Mouse (Mus musculus) heart, postnatal 0 days (tissue): Measurements from ENCODE around the gene Rae1. TPM values are rescaled to one million over a fixed set of nuclear protein-coding genes. Genes with fewer than 3 reads are reported as not detected.

Experiments
- ATAC-seq: fragments of 200-750 bp; cut with Nextera tagmentation; 2 replicates; pipeline ENCODE4 v1.8.0; 2017; ENCODE audit warnings: low read depth, moderate number of reproducible peaks, moderate library complexity; ENCODE audit not compliant: insufficient read depth
- DNase-seq: peaks from one replicate; pipeline ENCODE4 v3.0.0-alpha.2; 2016; ENCODE audit warnings: low spot score
- H3K27ac ChIP-seq: fragments of 300-500 bp; sonication (generic); 2 replicates; pipeline ENCODE4 v1.5.1; 2014; ENCODE audit warnings: low read depth, mild to moderate bottlenecking
- H3K27me3 ChIP-seq: fragments of 300-500 bp; sonication (generic); 2 replicates; pipeline ENCODE4 v1.6.1; 2014; ENCODE audit warnings: low read length, mixed read lengths; ENCODE audit not compliant: control insufficient read depth, insufficient read depth
- H3K36me3 ChIP-seq: fragments of 300-500 bp; sonication (generic); replicated peaks from 2 replicates; pipeline ENCODE4 v1.6.1; 2014; ENCODE audit warnings: low read length, mixed read lengths; ENCODE audit not compliant: control insufficient read depth, insufficient read depth
- H3K4me1 ChIP-seq: fragments of 300-500 bp; sonication (generic); 2 replicates; pipeline ENCODE4 v1.6.1; 2014; ENCODE audit warnings: antibody characterized with exemption; ENCODE audit not compliant: control insufficient read depth, insufficient read depth
- H3K4me2 ChIP-seq: fragments of 300-500 bp; sonication (generic); 2 replicates; pipeline ENCODE4 v1.6.1; 2014; ENCODE audit warnings: low read depth, mild to moderate bottlenecking, low read length, moderate library complexity
- H3K4me3 ChIP-seq: fragments of 300-500 bp; sonication (generic); 2 replicates; pipeline ENCODE4 v1.5.1; 2014; ENCODE audit warnings: low read depth, low read length
- H3K9ac ChIP-seq: fragments of 300-500 bp; sonication (generic); replicated peaks from 2 replicates; pipeline ENCODE4 v1.6.1; 2014; ENCODE audit warnings: low read depth, low read length, mixed read lengths
- H3K9me3 ChIP-seq: fragments of 300-500 bp; sonication (generic); replicated peaks from 2 replicates; pipeline ENCODE4 v1.6.1; 2016; ENCODE audit warnings: low read length; ENCODE audit not compliant: control insufficient read depth
- CTCF ChIP-seq: IDR thresholded peaks from 2 replicates; pipeline ENCODE4 v1.5.1; 2016; ENCODE audit warnings: antibody characterized with exemption, control low read depth, low read depth
- EP300 ChIP-seq: IDR thresholded peaks from 2 replicates; pipeline ENCODE4 v1.6.1; 2016; ENCODE audit warnings: antibody characterized with exemption, low read depth
- WGBS: fragments of 180-500 bp; shearing (Covaris S2); extraction: QIAGEN DNeasy Blood & Tissue Kit; methylation state at CpG from one replicate; pipeline ENCODE4 v1.1.7; 2014; 5-methylcytosine and 5-hydroxymethylcytosine counted together
- polyA plus RNA-seq: library from polyadenylated mRNA; unstranded; fragments of >200 nt; fragmentation: Nextera tagmentation; extraction: Ambion mirVana; gene quantifications from 2 replicates; pipeline ENCODE4 v1.2.1, GENCODE M21; 2015
- total RNA-seq: library from RNA; depleted of rRNA; stranded (reverse); fragments of >200 nt; gene quantifications from 2 replicates; pipeline ENCODE4 v1.2.3, GENCODE M21; 2014; ENCODE audit warnings: low replicate concordance; rRNA removed

Gene Rae1
- 80.2 and 83.4 TPM in 2 replicates for total RNA-seq
- 70.5 and 76.7 TPM in 2 replicates for polyA plus RNA-seq

DNA sequence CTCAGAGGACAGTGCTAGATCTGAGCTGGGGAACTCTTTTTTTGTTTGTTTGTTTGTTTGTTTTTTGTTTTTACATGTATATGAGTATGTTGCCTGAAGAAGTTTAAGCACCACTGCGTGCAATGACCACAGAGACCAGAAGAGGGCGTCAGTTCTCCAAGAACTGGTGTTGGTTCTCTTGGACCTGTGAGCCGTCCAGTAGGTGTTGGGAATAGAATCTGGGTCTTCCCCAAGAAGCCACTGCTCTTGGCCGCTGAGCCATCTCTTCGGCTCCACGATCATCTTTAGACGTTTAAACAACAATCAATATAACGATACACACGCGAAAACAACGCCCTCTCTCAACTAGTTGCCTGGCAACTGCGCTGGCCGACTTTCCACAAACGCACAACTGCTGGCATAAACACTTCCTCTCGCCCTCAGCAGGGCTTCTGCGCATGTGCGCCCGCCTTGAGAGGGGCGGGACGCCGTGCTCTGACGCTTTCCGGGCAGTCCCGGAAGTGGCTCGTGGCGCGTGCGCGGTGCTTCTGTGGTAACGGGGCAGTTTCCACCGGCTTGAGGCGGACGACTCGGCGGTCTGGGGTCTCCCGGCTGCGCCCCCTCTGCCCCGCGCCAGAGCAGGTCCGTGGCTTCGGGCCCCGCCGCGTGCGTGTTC is at the start of gene Rae1:
Gene Rae1 (plus strand): TSS at position 488 of the 655 bp plus-strand sequence.
- Histone ChIP-seq H3K9ac (peak within 1 kb of the TSS; percentile 91), H3K4me1 (peaks cover 7% of the 10 kb centered on the region; the same call in 1 of the 2 replicates), H3K9me3 (no peaks in the 10 kb centered on the region), H3K27me3 (no peaks in the 10 kb centered on the region), H3K27ac (peak within 1 kb of the TSS; percentile 92), H3K36me3 (peaks cover 21% of the 10 kb centered on the region), H3K4me3 (peak within 1 kb of the TSS; percentile 85), H3K4me2 (peak within 1 kb of the TSS; percentile 80)
- under 1% methylated on average over 45 of the region's 45 CpGs for WGBS
- TF ChIP-seq EP300: no peak
- peak; percentile 82 for TF ChIP-seq CTCF
- DNase-seq (peak; percentile 96), ATAC-seq (peak; percentile 97)

GRCm38 (mm10) chr2:172950119-172950676 is 49.7 kb upstream of the Rae1 start:
- TF ChIP-seq EP300 (no peak), CTCF (no peak)
- no peak overlapping the region for H3K4me3 ChIP-seq
- H3K27me3 ChIP-seq: no peaks in the 10 kb centered on the region
- DNase-seq (no peak), ATAC-seq (no peak)
- 40% methylated on average over 9 of the region's 9 CpGs for WGBS
- no peaks in the 10 kb centered on the region for H3K4me1 ChIP-seq
- no peak overlapping the region for H3K4me2 ChIP-seq
- no peaks in the 10 kb centered on the region for H3K9me3 ChIP-seq
- no peak overlapping the region for H3K27ac ChIP-seq
- H3K9ac ChIP-seq: no peak overlapping the region
- H3K36me3 ChIP-seq: no peaks in the 10 kb centered on the region

DNA sequence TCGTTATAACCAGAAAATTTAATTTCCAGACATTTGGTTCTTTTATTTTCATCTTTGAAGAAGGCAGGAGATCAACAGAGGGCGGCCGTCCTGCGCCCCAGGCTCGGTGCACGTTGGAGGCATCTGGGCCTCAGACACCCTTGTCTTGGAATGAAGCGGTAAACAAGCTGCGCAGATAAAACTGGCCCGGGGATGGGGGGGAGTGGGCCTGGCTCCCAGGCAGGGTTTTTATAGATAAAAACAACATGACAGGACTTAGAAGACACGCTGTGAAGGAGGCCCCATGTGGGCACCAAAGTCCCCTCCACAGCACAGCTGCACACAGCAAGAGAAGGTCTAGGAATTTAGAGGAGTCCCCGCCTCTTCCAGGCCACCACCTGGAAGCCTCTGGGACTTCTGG is 49.2 kb upstream of the Rae1 start:
- Histone ChIP-seq H3K9me3 (no peaks in the 10 kb centered on the region), H3K27ac (no peak overlapping the region), H3K4me2 (no peak overlapping the region), H3K36me3 (no peaks in the 10 kb centered on the region), H3K9ac (no peak overlapping the region), H3K4me1 (no peaks in the 10 kb centered on the region), H3K27me3 (no peaks in the 10 kb centered on the region), H3K4me3 (no peak overlapping the region)
- 23% methylated on average over 11 of the region's 11 CpGs for WGBS
- TF ChIP-seq EP300 (no peak), CTCF (no peak)
- DNase-seq (no peak), ATAC-seq (no peak)

GRCm38 (mm10) chr2:172951976-172952375 is 47.9 kb upstream of the Rae1 start:
- Histone ChIP-seq H3K27ac (no peak overlapping the region), H3K9me3 (0 out of 2 replicates have a peak, but pooled peaks cover 4% of the 10 kb centered on the region), H3K36me3 (no peaks in the 10 kb centered on the region), H3K9ac (no peak overlapping the region), H3K4me2 (no peak overlapping the region), H3K27me3 (no peaks in the 10 kb centered on the region), H3K4me1 (no peaks in the 10 kb centered on the region), H3K4me3 (no peak overlapping the region)
- ATAC-seq (no peak), DNase-seq (no peak)
- TF ChIP-seq EP300 (no peak), CTCF (no peak)
- 84% methylated on average over 2 of the region's 2 CpGs for WGBS

- TF ChIP-seq CTCF (no peak), EP300 (no peak)
- DNase-seq: no peak
- H3K9ac ChIP-seq: no peak overlapping the region
- no peaks in the 10 kb centered on the region for H3K4me1 ChIP-seq
- no peaks in the 10 kb centered on the region for H3K27me3 ChIP-seq
- H3K27ac ChIP-seq: no peak overlapping the region
- 47% methylated on average over 5 of the region's 5 CpGs for WGBS
- ATAC-seq: no peak
- no peak overlapping the region for H3K4me2 ChIP-seq
- H3K9me3 ChIP-seq: peaks cover 4% of the 10 kb centered on the region; the same call in 1 of the 2 replicates
- no peaks in the 10 kb centered on the region for H3K36me3 ChIP-seq
- no peak overlapping the region for H3K4me3 ChIP-seq
Observed at GRCm38 (mm10) chr2:172958579-172958978, 41.3 kb upstream of the Rae1 start.
